Mouse (Mus musculus) left cerebral cortex, adult 2 months (tissue): ENCODE data around the gene Slco2a1. TPM values are rescaled to one million over a fixed set of nuclear protein-coding genes. Genes with fewer than 3 reads are reported as not detected.

Source experiments
- DNase-seq, 2 experiments: peaks; one replicate each; pipeline ENCODE4 v3.0.0; 2021 to 2022; ENCODE audit warnings: low spot score in 2 of 2, mixed read lengths in 1 of 2; ENCODE audit errors: extremely low spot score in 1 of 2
- H3K27ac ChIP-seq: fragments of 200-600 bp; 2 replicates; pipeline ENCODE4 v1.8.1; 2022
- H3K4me3 ChIP-seq: fragments of 200-600 bp; 2 replicates; pipeline ENCODE4 v1.8.1; 2022
- CTCF ChIP-seq: fragments of 200-600 bp; IDR thresholded peaks from 2 replicates; pipeline ENCODE4 v1.8.1; 2022; ENCODE audit warnings: antibody characterized with exemption, mild to moderate bottlenecking, moderate library complexity
- intact Hi-C: fragments of 180-260 bp; cut with DNase I; formaldehyde crosslinking; loops from one replicate; pipeline ENCODE4 v1.15.1; 2025
- total RNA-seq, 2 experiments: library from RNA; stranded (reverse); gene quantifications; 2 replicates each; pipeline ENCODE4 v1.2.3; 2021

The Slco2a1 gene
- total RNA-seq, 2 experiments from 2014 or later: 0.89 to 1.2 TPM

- no peak for TF ChIP-seq CTCF
- no peak for DNase-seq
- H3K4me3 ChIP-seq: no peak overlapping the region
- intact Hi-C loops: no loop called here
- H3K27ac ChIP-seq: peak overlapping the region; percentile 63
Measured at GRCm38 (mm10) chr9:103143881-103144280, 155.4 kb downstream of the Slco2a1 start.

- intact Hi-C loops: loop anchor here (5.0 kb wide), 2 partner anchors 33 to 53 kb away; partner anchors contain the start of gene Rab6b
- H3K27ac ChIP-seq: peak overlapping the region; percentile 48; the same call in 1 of the 2 replicates
- H3K4me3 ChIP-seq: no peak overlapping the region
Measured at GRCm38 (mm10) chr9:103145351-103145750, 156.8 kb downstream of the Slco2a1 start.

More at GRCm38 (mm10) chr9:103145351-103145750, 156.8 kb downstream of the Slco2a1 start:
- no peak for TF ChIP-seq CTCF
- DNase-seq: no peak

Other genes with a start within 250 kb of the Slco2a1 start
- gene Ryk, start 153.8 kb upstream of the Slco2a1 start, total RNA-seq: 10 to 100 TPM; 35.4 to 42.5 TPM
- gene Rab6b, start 123.1 kb downstream of the Slco2a1 start, total RNA-seq: 100 to 1,000 TPM; 605 to 610 TPM
- 10 to 100 TPM; 17.6 to 20.5 TPM for gene Srprb, start 213.4 kb downstream of the Slco2a1 start, total RNA-seq
- 10 to 100 TPM in 1 of 2 experiments, 1 to 10 TPM in 1; 8.5 to 11.7 TPM for gene Gm20425, start 241.6 kb downstream of the Slco2a1 start, total RNA-seq
- 100 to 1,000 TPM; 131 to 135 TPM for gene Trf, start 241.7 kb downstream of the Slco2a1 start, total RNA-seq